Mouse (Mus musculus): ENCODE data around the gene Heatr6.
A peak's percentile ranks its signal among the peaks of the same experiment; 100 is the strongest.

Gene Heatr6

GRCm38 (mm10) chr11:83817994-83818393 is 64.5 kb downstream of the Heatr6 start:
- Histone ChIP-seq H3K36me3 (ENCODE audit: insufficient read depth, low read length) (no peaks in the 10 kb centered on the region), H3K9me3 (ENCODE audit: low read length) (no peaks in the 10 kb centered on the region), H3K27me3 (ENCODE audit: insufficient read depth, low read length) (peaks cover 26% of the 10 kb centered on the region), H3K4me1 (replicated peaks; ENCODE audit: low read depth, low read length) (peaks cover 3% of the 10 kb centered on the region; the same call in 1 of the 2 replicates), H3K4me3 (replicated peaks; ENCODE audit: low read length) (no peak overlapping the region)
- TF ChIP-seq NANOG (IDR thresholded peaks at IDR 0.05; ENCODE audit: borderline replicate concordance, low read length) (no peak), CTCF (conservative IDR thresholded peaks at IDR 0.05; ENCODE audit: low read length) (no peak), POU5F1 (IDR thresholded peaks at IDR 0.05; ENCODE audit: borderline replicate concordance, low read length) (no peak)

- Histone ChIP-seq H3K9me3 (ENCODE audit: low read length) (no peaks in the 10 kb centered on the region), H3K4me1 (replicated peaks; ENCODE audit: low read depth, low read length) (peaks cover 3% of the 10 kb centered on the region; the same call in 1 of the 2 replicates), H3K4me3 (replicated peaks; ENCODE audit: low read length) (no peak overlapping the region), H3K36me3 (ENCODE audit: insufficient read depth, low read length) (no peaks in the 10 kb centered on the region), H3K27me3 (ENCODE audit: insufficient read depth, low read length) (peaks cover 26% of the 10 kb centered on the region)
- TF ChIP-seq NANOG (IDR thresholded peaks at IDR 0.05; ENCODE audit: borderline replicate concordance, low read length) (no peak), CTCF (conservative IDR thresholded peaks at IDR 0.05; ENCODE audit: low read length) (no peak), POU5F1 (IDR thresholded peaks at IDR 0.05; ENCODE audit: borderline replicate concordance, low read length) (no peak)
These were observed 65.2 kb downstream of the Heatr6 start for GRCm38 (mm10) chr11:83818591-83819127.

- H3K27me3 ChIP-seq (ENCODE audit: insufficient read depth, low read length): peaks cover 26% of the 10 kb centered on the region
- TF ChIP-seq NANOG (IDR thresholded peaks at IDR 0.05; ENCODE audit: borderline replicate concordance, low read length) (no peak), CTCF (conservative IDR thresholded peaks at IDR 0.05; ENCODE audit: low read length) (no peak), POU5F1 (IDR thresholded peaks at IDR 0.05; ENCODE audit: borderline replicate concordance, low read length) (no peak)
These were observed 66.4 kb downstream of the Heatr6 start for GRCm38 (mm10) chr11:83819806-83820483.

GRCm38 (mm10) chr11:83826142-83826541 is 72.6 kb downstream of the Heatr6 start:
- Histone ChIP-seq H3K27me3 (ENCODE audit: insufficient read depth, low read length) (peaks cover 3% of the 10 kb centered on the region; the same call in 1 of the 2 replicates), H3K36me3 (ENCODE audit: insufficient read depth, low read length) (no peaks in the 10 kb centered on the region), H3K9me3 (ENCODE audit: low read length) (no peaks in the 10 kb centered on the region), H3K4me1 (replicated peaks; ENCODE audit: low read depth, low read length) (no peaks in the 10 kb centered on the region), H3K4me3 (replicated peaks; ENCODE audit: low read length) (no peak overlapping the region)
- TF ChIP-seq NANOG (IDR thresholded peaks at IDR 0.05; ENCODE audit: borderline replicate concordance, low read length) (no peak), CTCF (conservative IDR thresholded peaks at IDR 0.05; ENCODE audit: low read length) (no peak), POU5F1 (IDR thresholded peaks at IDR 0.05; ENCODE audit: borderline replicate concordance, low read length) (no peak)

More at GRCm38 (mm10) chr11:83819806-83820483, 66.4 kb downstream of the Heatr6 start:
- H3K9me3 ChIP-seq (ENCODE audit: low read length): no peaks in the 10 kb centered on the region
- peaks cover 3% of the 10 kb centered on the region; the same call in 1 of the 2 replicates for H3K4me1 ChIP-seq (replicated peaks; ENCODE audit: low read depth, low read length)
- no peak overlapping the region for H3K4me3 ChIP-seq (replicated peaks; ENCODE audit: low read length)
- no peaks in the 10 kb centered on the region for H3K36me3 ChIP-seq (ENCODE audit: insufficient read depth, low read length)

GRCm38 (mm10) chr11:83828553-83829142 is 75.2 kb downstream of the Heatr6 start:
- peaks cover 3% of the 10 kb centered on the region; the same call in 1 of the 2 replicates for H3K27me3 ChIP-seq (ENCODE audit: insufficient read depth, low read length)
- no peak for TF ChIP-seq NANOG (IDR thresholded peaks at IDR 0.05; ENCODE audit: borderline replicate concordance, low read length)
- no peak for TF ChIP-seq CTCF (conservative IDR thresholded peaks at IDR 0.05; ENCODE audit: low read length)
- TF ChIP-seq POU5F1 (IDR thresholded peaks at IDR 0.05; ENCODE audit: borderline replicate concordance, low read length): no peak
- H3K4me1 ChIP-seq (replicated peaks; ENCODE audit: low read depth, low read length): no peaks in the 10 kb centered on the region
- no peaks in the 10 kb centered on the region for H3K36me3 ChIP-seq (ENCODE audit: insufficient read depth, low read length)
- H3K4me3 ChIP-seq (replicated peaks; ENCODE audit: low read length): no peak overlapping the region
- no peaks in the 10 kb centered on the region for H3K9me3 ChIP-seq (ENCODE audit: low read length)

- TF ChIP-seq NANOG (IDR thresholded peaks at IDR 0.05; ENCODE audit: borderline replicate concordance, low read length) (no peak), POU5F1 (IDR thresholded peaks at IDR 0.05; ENCODE audit: borderline replicate concordance, low read length) (no peak), CTCF (conservative IDR thresholded peaks at IDR 0.05; ENCODE audit: low read length) (peak; percentile 98)
- no peaks in the 10 kb centered on the region for H3K9me3 ChIP-seq (ENCODE audit: low read length)
- H3K27me3 ChIP-seq (ENCODE audit: insufficient read depth, low read length): peaks cover 3% of the 10 kb centered on the region; the same call in 1 of the 2 replicates
- no peaks in the 10 kb centered on the region for H3K36me3 ChIP-seq (ENCODE audit: insufficient read depth, low read length)
- no peaks in the 10 kb centered on the region for H3K4me1 ChIP-seq (replicated peaks; ENCODE audit: low read depth, low read length)
- H3K4me3 ChIP-seq (replicated peaks; ENCODE audit: low read length): no peak overlapping the region
These were observed 78.9 kb downstream of the Heatr6 start for GRCm38 (mm10) chr11:83832389-83832788.

Data from E14TG2a.4 (cell line).